Mouse (Mus musculus) olfactory bulb, adult 2 months (tissue): ENCODE measurements at regions not wholly inside any gene's neighbourhood (a gene's known extent, or its start where the extent isn't known, plus 50 kb on each side); places are given as distances from the start of the nearest gene placed in this dataset.
A peak's percentile ranks its signal among the peaks of the same experiment; 100 is the strongest.

Source experiments
- H3K27ac ChIP-seq: fragments of 200-500 bp; 2 replicates; pipeline ENCODE4 v1.5.1; 2012; ENCODE audit warnings: low read depth, low read length; ENCODE audit not compliant: insufficient read depth
- H3K4me1 ChIP-seq: fragments of 200-500 bp; 2 replicates; pipeline ENCODE4 v1.6.1; 2012; ENCODE audit warnings: low read length; ENCODE audit not compliant: control insufficient read depth, insufficient read depth
- H3K4me3 ChIP-seq: fragments of 200-500 bp; 2 replicates; pipeline ENCODE4 v1.5.1; 2012; ENCODE audit warnings: mild to moderate bottlenecking, low read depth, low read length, moderate library complexity; ENCODE audit not compliant: insufficient read depth
- CTCF ChIP-seq: fragments of 200-500 bp; IDR thresholded peaks from 2 replicates; pipeline ENCODE4 v1.5.1; 2012; ENCODE audit warnings: low read depth, mild to moderate bottlenecking, low read length, moderate library complexity; ENCODE audit not compliant: insufficient read depth
- POLR2A ChIP-seq: fragments of 200-500 bp; IDR thresholded peaks from 2 replicates; pipeline ENCODE4 v1.6.1; 2012; ENCODE audit warnings: mild to moderate bottlenecking, low read depth, low read length, moderate library complexity; ENCODE audit not compliant: insufficient read depth
- WGBS: fragments of 180-500 bp; shearing (Covaris S2); methylation state at CpG from one replicate; pipeline ENCODE4 v1.1.7; 2018; 5-methylcytosine and 5-hydroxymethylcytosine counted together

GRCm38 (mm10) chr13:71135940-71136632 lies 294.5 kb upstream of the Adamts16 start:
- Histone ChIP-seq H3K4me3 (no peak overlapping the region), H3K27ac (no peak overlapping the region), H3K4me1 (no peaks in the 10 kb centered on the region)
- 82% methylated on average over 5 of the region's 5 CpGs for WGBS
- no peak for TF ChIP-seq POLR2A

DNA sequence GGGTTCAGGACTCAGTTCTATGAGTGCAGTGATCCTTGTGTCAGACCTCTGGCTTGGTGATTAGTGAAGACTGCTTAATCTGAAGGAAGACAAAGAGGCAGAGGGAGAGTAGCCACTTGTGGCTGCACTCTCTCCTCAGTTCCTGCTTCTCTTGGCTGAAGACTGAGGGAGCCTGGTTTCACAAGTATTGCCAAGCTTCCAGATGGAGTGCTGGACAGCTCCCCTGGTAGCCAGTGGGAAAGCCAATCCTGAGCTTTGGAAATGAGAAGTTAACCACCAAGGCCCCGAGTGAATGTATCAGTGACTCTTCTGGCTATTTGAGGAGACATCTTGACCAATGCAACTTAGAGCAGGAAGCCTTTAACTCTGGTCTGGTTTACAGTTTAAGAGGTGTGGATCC lies 279.9 kb upstream of the Adamts16 start:
- H3K27ac ChIP-seq = no peak overlapping the region
- WGBS = 32% methylated on average over 1 of the region's 1 CpGs
- H3K4me1 ChIP-seq = no peaks in the 10 kb centered on the region
- TF ChIP-seq POLR2A (no peak), CTCF (no peak)
- no peak overlapping the region for H3K4me3 ChIP-seq

DNA sequence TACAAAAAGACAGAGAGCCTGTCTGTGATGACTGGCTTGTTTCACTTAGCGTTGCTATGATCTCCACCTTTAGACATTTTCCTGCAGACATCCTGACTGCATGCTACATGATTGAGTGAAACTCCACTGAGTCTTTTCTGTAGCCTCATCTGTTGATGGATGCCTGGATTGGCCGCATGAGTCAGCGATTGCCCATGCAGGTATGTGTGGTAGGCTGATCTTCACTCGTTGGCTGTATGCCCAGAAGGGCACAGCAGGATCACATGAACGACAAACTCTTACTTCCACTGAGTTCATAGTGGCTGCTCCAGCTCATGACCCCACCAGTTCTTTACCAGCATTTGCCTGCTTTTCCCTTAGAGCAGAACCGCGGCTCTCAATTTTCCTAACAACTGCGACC lies 266.6 kb upstream of the Adamts16 start:
- 83% methylated on average over 8 of the region's 8 CpGs for WGBS
- TF ChIP-seq CTCF = no peak
- TF ChIP-seq POLR2A = no peak

GRCm38 (mm10) chr13:71105229-71105838 lies 263.7 kb upstream of the Adamts16 start:
- WGBS = 17% methylated on average over 18 of the region's 18 CpGs
- H3K4me3 ChIP-seq = peak overlapping the region; percentile 19; the same call in 1 of the 2 replicates
- peaks cover 5% of the 10 kb centered on the region for H3K4me1 ChIP-seq
- TF ChIP-seq CTCF = peak; percentile 95
- TF ChIP-seq POLR2A = no peak
- H3K27ac ChIP-seq = no peak overlapping the region

More for the DNA sequence above, 266.6 kb upstream of the Adamts16 start:
- no peak overlapping the region for H3K27ac ChIP-seq
- H3K4me3 ChIP-seq = no peak overlapping the region
- peaks cover 5% of the 10 kb centered on the region for H3K4me1 ChIP-seq

DNA sequence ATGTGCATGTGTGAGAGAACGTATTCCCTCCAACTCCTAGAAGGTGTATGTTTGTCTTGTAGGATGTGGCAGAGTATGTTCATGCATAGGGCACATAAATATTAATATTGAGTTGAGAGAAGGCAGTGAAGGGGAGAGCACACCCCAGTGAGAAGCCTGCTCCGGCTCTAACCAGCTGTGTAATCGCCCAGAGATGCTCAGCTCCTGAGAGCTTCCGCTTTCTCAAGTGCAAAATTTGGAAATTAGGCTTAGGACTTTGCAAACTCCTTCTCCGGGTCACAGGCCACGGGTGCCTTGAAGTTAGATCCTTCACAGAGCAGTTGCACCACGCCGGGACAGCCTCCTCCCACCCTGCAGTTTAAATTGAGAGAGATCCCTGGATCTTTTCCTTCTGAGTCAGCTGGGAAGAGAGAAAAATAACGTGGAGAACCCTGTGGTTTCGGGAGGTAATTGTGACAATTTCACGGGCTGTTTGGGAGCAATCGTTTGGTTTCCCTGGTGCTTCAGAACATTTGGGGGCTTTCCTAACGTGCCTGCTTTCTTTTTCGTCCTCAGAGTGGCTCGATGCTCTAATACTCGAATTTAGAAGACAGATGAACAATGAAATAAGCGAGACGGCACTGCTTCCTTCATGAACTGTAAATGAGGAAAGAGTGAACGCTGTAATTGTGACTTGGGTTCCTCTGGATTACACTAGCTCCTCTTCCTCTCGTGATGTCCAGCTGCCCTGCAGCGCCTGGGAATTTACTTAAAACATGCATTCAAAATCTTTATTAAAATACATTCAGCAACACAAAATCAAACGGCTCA lies 263.0 kb upstream of the Adamts16 start:
- H3K27ac ChIP-seq = no peak overlapping the region
- TF ChIP-seq CTCF (no peak), POLR2A (no peak)
- peak overlapping the region; percentile 19 for H3K4me3 ChIP-seq
- WGBS = 10% methylated on average over 22 of the region's 22 CpGs
- peaks cover 5% of the 10 kb centered on the region for H3K4me1 ChIP-seq

GRCm38 (mm10) chr13:71084301-71084700 lies 242.7 kb upstream of the Adamts16 start:
- no peak overlapping the region for H3K27ac ChIP-seq
- 84% methylated on average over 6 of the region's 6 CpGs for WGBS
- no peak overlapping the region for H3K4me3 ChIP-seq
- H3K4me1 ChIP-seq = no peaks in the 10 kb centered on the region
- TF ChIP-seq POLR2A = no peak
- no peak for TF ChIP-seq CTCF

DNA sequence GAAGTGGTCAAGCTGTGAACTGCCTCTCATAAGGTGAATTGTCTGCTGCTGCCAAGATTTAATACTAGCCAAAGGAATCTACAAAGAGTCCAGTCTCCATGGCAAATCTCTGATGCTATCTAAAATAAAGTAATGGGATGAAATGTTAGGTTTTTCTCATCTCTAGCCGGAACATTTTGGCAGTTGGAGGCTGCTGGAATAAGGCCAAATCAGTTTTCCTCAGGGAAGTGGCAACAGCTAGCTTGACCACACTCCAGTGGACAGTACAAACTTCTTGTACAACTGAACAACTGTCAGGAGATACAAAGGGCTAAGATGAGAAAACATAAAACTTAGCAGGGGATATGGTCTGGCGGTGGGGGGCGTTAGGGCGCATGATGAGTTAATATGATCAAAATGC lies 234.3 kb upstream of the Adamts16 start:
- no peaks in the 10 kb centered on the region for H3K4me1 ChIP-seq
- H3K4me3 ChIP-seq = no peak overlapping the region
- TF ChIP-seq POLR2A = no peak
- no peak for TF ChIP-seq CTCF
- no peak overlapping the region for H3K27ac ChIP-seq
- 83% methylated on average over 4 of the region's 4 CpGs for WGBS

DNA sequence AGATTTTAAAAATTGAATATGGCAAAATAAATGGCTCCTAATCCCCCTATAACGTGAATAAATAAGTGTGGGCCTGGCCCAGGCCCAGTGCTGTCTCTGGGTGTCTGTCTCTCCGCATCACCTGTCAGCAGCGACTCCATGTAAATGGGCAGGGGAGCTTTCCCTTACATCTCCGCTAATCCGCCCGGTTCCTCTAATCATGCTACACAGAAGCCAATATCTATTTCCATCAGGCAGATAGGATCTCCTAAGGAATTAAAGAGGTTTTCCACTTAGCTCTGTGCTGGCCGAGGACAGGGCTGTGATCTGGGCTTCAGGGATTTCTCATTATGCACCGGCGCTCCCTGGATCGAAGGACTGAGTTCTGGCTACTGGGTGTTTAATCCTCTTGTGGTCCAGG lies 232.4 kb upstream of the Adamts16 start:
- Histone ChIP-seq H3K4me3 (no peak overlapping the region), H3K27ac (no peak overlapping the region), H3K4me1 (no peaks in the 10 kb centered on the region)
- 61% methylated on average over 10 of the region's 10 CpGs for WGBS
- TF ChIP-seq CTCF (no peak), POLR2A (no peak)

DNA sequence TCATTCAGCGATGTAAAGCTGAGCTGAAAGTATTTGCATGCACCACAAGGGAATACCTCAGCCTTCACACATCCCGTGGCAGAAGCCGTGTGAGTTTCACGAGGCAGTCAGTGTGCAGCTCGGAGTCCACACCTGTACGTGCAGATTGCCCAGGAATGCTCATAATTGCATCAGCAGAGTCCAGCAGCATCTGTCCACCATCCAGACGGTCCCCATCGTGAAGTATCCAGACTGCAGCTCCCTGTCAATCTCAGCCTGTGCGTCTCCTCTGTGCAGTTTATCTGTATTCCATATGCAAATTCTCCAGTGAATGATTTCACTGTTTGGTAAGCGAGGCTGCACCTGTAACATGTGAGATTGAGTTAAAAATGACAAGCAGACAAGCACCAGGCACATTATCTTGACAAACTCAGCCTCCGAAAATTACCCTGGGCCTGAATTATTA lies 227.2 kb upstream of the Adamts16 start:
- 64% methylated on average over 11 of the region's 11 CpGs for WGBS
- Histone ChIP-seq H3K27ac (no peak overlapping the region), H3K4me1 (no peaks in the 10 kb centered on the region)

More for the DNA sequence above, 227.2 kb upstream of the Adamts16 start:
- no peak overlapping the region for H3K4me3 ChIP-seq
- TF ChIP-seq POLR2A = no peak
- no peak for TF ChIP-seq CTCF
